Mouse (Mus musculus) lung, postnatal 0 days (tissue): ENCODE measurements around the gene Dhx30.

Source experiments
- CTCF ChIP-seq: IDR thresholded peaks from 2 replicates; pipeline ENCODE4 v1.5.1; 2016; ENCODE audit warnings: antibody characterized with exemption, mild to moderate bottlenecking
- EP300 ChIP-seq: IDR thresholded peaks from 2 replicates; pipeline ENCODE4 v1.6.1; 2016; ENCODE audit warnings: antibody characterized with exemption, mild to moderate bottlenecking, control low read depth

DNA sequence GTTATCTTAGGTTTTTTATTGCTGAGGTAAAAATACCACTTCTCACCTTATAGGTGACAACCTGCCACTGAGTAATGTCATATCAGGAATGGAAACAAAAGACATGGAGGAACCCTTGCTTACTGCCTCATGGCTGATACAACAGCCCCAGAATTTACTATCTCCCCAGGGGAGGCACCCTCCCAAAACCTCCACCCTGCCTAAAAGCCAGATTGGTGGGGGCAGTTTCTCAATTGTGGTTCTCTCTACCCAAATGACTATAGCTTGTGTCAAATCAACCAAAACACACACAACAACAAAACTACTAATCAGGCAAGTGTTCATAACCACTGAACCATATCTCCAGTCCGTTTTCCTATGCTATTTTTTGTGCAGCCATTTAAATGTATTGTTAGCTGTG, 619 bp upstream of the Dhx30 start:
- TF ChIP-seq EP300 (no peak), CTCF (no peak)
